Mouse (Mus musculus): ENCODE results near the gene Rnf26.

GRCm38 (mm10) chr9:44129633-44130032, 16.3 kb upstream of the Rnf26 start:
- TF ChIP-seq ZC3H11A (IDR thresholded peaks at IDR 0.05; ENCODE audit: borderline replicate concordance, low read depth, low read length) (no peak), CHD2 (IDR thresholded peaks at IDR 0.05; ENCODE audit: low read depth, low read length) (no peak), HCFC1 (IDR thresholded peaks at IDR 0.05; ENCODE audit: borderline replicate concordance, insufficient read depth, low read length) (no peak), ZNF384 (IDR thresholded peaks at IDR 0.05; ENCODE audit: low read depth, low read length) (no peak)
